Mouse (Mus musculus) liver, embryonic 15.5 days (tissue): Measurements from ENCODE around the gene Cdyl2. TPM values are rescaled to one million over a fixed set of nuclear protein-coding genes. Genes with fewer than 3 reads are reported as not detected.

Source experiments
- ATAC-seq: fragments of 200-750 bp; cut with Nextera tagmentation; 2 replicates; pipeline ENCODE4 v1.8.0; 2017; ENCODE audit warnings: moderate number of reproducible peaks, mild to moderate bottlenecking, moderate library complexity; ENCODE audit not compliant: insufficient read depth
- H3K27ac ChIP-seq: fragments of 300-500 bp; sonication (generic); replicated peaks from 2 replicates; pipeline ENCODE4 v1.5.1; 2015; ENCODE audit warnings: mild to moderate bottlenecking, inconsistent platforms
- H3K27me3 ChIP-seq: fragments of 300-500 bp; sonication (generic); 2 replicates; pipeline ENCODE4 v1.6.1; 2015; ENCODE audit warnings: mild to moderate bottlenecking, inconsistent platforms
- H3K36me3 ChIP-seq: fragments of 300-500 bp; sonication (generic); replicated peaks from 2 replicates; pipeline ENCODE4 v1.6.1; 2015; ENCODE audit warnings: moderate library complexity, mild to moderate bottlenecking, inconsistent platforms
- H3K4me1 ChIP-seq: fragments of 300-500 bp; sonication (generic); replicated peaks from 2 replicates; pipeline ENCODE4 v1.6.1; 2015; ENCODE audit warnings: inconsistent platforms
- H3K4me2 ChIP-seq: fragments of 300-500 bp; sonication (generic); 2 replicates; pipeline ENCODE4 v1.6.1; 2015; ENCODE audit warnings: moderate library complexity, mild to moderate bottlenecking, inconsistent platforms
- H3K4me3 ChIP-seq: fragments of 300-500 bp; sonication (generic); replicated peaks from 2 replicates; pipeline ENCODE4 v1.5.1; 2015; ENCODE audit warnings: mild to moderate bottlenecking, inconsistent platforms
- H3K9ac ChIP-seq: fragments of 300-500 bp; sonication (generic); 2 replicates; pipeline ENCODE4 v1.6.1; 2015; ENCODE audit warnings: moderate library complexity, mild to moderate bottlenecking, inconsistent platforms
- H3K9me3 ChIP-seq: fragments of 300-500 bp; sonication (generic); replicated peaks from 2 replicates; pipeline ENCODE4 v1.6.1; 2016; ENCODE audit warnings: inconsistent platforms
- WGBS: fragments of 180-500 bp; shearing (Covaris S2); methylation state at CpG from one replicate; pipeline ENCODE4 v1.1.7; 2015; ENCODE audit warnings: mixed read lengths; ENCODE audit not compliant: insufficient replicate concordance; 5-methylcytosine and 5-hydroxymethylcytosine counted together
- polyA plus RNA-seq: library from polyadenylated mRNA; unstranded; fragments of >200 nt; fragmentation: Nextera tagmentation; extraction: Ambion mirVana; gene quantifications from 2 replicates; pipeline ENCODE4 v1.2.1, GENCODE M21; 2015

The Cdyl2 gene
- polyA plus RNA-seq, 1 experiment from 2014 or later: 1.7 TPM

DNA sequence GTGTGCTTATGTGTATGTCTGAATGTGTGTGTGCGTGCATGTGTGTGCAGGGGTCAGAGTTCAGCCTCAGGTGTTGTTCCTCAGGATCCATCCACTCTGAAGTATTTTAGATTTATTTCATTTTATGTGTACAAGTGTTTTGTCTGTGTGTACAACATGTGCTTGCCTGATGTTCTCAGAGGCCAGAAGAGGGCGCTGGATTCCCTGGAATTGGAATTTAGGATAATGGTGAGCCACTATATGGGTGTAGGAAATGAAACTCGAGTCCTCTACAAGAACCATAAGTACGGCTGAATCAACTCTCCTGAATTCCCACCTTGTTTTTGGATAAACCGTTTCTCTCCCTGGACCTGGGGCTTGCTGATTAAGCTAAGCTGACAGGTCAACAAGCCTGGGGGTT is 61.2 kb downstream of the Cdyl2 start:
- Histone ChIP-seq H3K9ac (no peak overlapping the region), H3K4me2 (no peak overlapping the region), H3K36me3 (no peaks in the 10 kb centered on the region), H3K9me3 (peaks cover 10% of the 10 kb centered on the region; the same call in 1 of the 2 replicates), H3K4me1 (no peaks in the 10 kb centered on the region), H3K27me3 (no peaks in the 10 kb centered on the region), H3K4me3 (no peak overlapping the region), H3K27ac (no peak overlapping the region)
- WGBS: 54% methylated on average over 5 of the region's 5 CpGs
- no peak for ATAC-seq

DNA sequence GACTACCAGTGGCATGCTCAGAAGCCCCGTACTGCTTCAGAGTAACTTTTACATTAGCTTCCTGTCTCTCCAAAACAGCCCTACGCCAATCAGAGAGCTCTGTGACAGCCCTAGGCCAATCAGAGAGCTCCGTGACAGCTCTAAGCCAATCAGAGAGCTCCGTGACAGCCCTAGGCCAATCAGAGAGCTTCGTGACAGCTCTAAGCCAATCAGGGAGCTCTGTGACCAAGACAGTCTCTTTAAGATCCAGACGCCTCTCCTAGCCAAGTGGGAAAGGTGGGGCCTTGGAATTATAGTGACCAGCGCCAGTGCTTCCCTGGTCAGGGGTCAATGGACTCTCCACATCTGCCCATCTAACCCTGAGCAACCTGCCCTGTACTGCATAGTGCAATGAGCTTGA is 62.2 kb downstream of the Cdyl2 start:
- Histone ChIP-seq H3K4me3 (no peak overlapping the region), H3K4me2 (no peak overlapping the region), H3K27me3 (no peaks in the 10 kb centered on the region), H3K9me3 (peaks cover 10% of the 10 kb centered on the region; the same call in 1 of the 2 replicates), H3K36me3 (no peaks in the 10 kb centered on the region), H3K4me1 (no peaks in the 10 kb centered on the region), H3K27ac (no peak overlapping the region), H3K9ac (no peak overlapping the region)
- WGBS: 71% methylated on average over 7 of the region's 7 CpGs
- no peak for ATAC-seq

DNA sequence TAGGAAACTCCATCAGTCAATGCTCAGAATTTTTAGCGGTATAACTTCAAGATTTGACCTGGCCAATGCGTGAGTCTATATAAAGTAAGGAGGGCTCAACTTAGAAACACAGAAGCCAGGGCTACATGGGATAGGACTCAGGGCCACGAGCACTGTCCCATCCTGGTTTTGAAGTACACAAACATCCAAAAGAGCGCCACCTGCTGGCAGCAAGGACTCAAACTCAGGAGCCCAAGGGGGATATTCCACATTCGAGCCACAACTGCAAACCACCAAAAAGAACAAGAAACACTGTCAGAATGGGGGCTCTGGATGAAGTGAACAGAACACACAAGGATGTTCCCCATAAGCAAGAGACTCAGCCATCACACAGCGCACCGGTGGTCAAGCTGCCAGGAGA is 63.8 kb downstream of the Cdyl2 start:
- Histone ChIP-seq H3K9me3 (peaks cover 10% of the 10 kb centered on the region; the same call in 1 of the 2 replicates), H3K36me3 (no peaks in the 10 kb centered on the region), H3K9ac (no peak overlapping the region), H3K4me2 (no peak overlapping the region), H3K27ac (no peak overlapping the region), H3K4me3 (no peak overlapping the region), H3K27me3 (no peaks in the 10 kb centered on the region), H3K4me1 (no peaks in the 10 kb centered on the region)
- WGBS: 81% methylated on average over 7 of the region's 7 CpGs
- ATAC-seq: no peak

DNA sequence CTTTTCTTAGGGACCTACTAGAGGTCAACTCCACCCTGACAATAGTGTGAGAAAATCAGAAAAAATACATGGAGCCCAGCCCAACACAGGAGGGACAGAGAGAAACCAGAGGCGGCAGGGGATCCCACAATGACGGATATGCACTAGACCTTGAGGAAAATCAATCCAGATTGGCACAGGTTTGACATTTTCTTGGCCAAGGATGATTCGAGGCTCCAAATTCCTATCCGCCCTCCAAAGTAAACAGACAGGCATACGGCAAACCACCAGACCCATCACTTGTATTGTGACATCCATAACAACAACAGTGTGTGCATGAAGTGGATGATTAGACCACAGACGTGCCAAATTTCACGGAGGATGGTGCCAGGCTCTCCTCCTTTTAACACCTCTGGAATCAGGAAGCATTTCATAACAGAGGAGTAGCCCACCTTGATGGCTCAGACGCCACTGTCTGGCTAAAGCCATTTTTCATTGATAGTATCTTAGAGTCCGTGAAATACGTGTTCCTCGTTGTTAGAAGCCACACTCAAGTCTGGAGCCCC is 65.9 kb downstream of the Cdyl2 start:
- WGBS: 75% methylated on average over 11 of the region's 11 CpGs
- Histone ChIP-seq H3K9ac (no peak overlapping the region), H3K9me3 (peaks cover 10% of the 10 kb centered on the region; the same call in 1 of the 2 replicates), H3K36me3 (no peaks in the 10 kb centered on the region), H3K27me3 (no peaks in the 10 kb centered on the region), H3K4me1 (no peaks in the 10 kb centered on the region), H3K4me3 (no peak overlapping the region), H3K27ac (no peak overlapping the region), H3K4me2 (no peak overlapping the region)
- ATAC-seq: no peak

DNA sequence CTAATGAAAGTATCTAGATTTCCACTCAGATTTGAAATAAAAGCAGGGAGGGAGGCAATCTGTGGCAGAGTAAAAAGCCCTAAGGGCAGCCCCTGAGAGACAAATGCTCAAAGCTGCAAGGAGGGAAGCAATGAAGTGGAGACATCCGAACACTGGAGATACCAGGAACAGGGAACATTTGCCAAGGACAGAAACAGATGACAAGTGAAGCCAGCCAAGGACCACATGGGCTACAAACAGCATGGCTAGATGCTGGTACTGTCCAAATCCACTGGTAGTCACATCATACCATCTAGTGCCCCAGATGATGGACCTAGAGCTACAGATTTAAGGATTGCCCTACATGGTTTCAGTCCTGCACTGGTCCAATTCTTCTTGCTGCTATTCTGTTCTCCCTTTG is 71.3 kb downstream of the Cdyl2 start:
- no peaks in the 10 kb centered on the region for H3K4me1 ChIP-seq
- no peak for ATAC-seq
- 50% methylated on average over 1 of the region's 1 CpGs for WGBS
- H3K9ac ChIP-seq: no peak overlapping the region
- H3K4me3 ChIP-seq: no peak overlapping the region
- no peaks in the 10 kb centered on the region for H3K36me3 ChIP-seq
- no peaks in the 10 kb centered on the region for H3K27me3 ChIP-seq
- no peak overlapping the region for H3K27ac ChIP-seq
- H3K4me2 ChIP-seq: no peak overlapping the region
- H3K9me3 ChIP-seq: no peaks in the 10 kb centered on the region

DNA sequence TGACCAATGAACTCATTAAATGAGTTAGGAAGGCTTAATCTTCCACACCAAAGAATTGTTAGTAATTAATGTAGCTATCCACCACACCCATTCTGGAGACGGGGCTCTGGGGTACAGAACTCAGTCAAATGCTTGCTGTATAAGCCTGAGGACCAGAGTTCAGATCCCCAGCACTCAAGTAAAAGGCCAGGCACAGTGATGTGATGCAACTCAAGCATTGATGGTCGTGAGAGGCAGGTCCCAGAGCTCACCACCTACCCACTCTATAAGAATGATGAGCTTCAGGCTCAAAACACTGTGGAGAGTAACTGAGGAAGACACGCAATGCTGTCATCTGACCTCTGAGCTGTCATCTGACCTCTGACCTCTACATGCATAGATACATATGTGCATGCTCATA is 76.0 kb downstream of the Cdyl2 start:
- WGBS: 57% methylated on average over 3 of the region's 3 CpGs
- no peaks in the 10 kb centered on the region for H3K4me1 ChIP-seq

DNA sequence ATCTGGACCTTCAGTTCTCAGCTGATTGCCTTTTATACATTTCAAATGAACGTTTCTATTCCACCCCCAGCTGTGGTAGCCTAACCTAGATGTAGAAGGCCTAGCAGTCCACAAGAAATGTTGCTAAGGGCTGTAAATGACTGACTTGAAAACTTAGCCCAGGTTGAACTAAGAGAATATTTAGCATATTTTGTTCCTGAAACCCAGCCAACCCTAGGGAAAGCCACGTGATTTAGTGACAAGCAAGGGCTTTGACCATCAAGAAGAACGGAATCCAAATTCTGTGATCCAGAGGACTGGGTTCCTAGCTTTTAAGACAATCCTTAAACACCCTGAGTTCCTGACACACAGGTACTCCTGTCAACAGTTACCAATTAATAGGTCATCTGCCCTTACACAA is 77.9 kb downstream of the Cdyl2 start:
- no peak overlapping the region for H3K27ac ChIP-seq
- H3K9me3 ChIP-seq: no peaks in the 10 kb centered on the region
- H3K4me2 ChIP-seq: no peak overlapping the region
- ATAC-seq: no peak
- no peak overlapping the region for H3K4me3 ChIP-seq
- no peaks in the 10 kb centered on the region for H3K36me3 ChIP-seq
- H3K27me3 ChIP-seq: no peaks in the 10 kb centered on the region
- 54% methylated on average over 3 of the region's 3 CpGs for WGBS
- H3K9ac ChIP-seq: no peak overlapping the region
- no peaks in the 10 kb centered on the region for H3K4me1 ChIP-seq

More for the DNA sequence above, 76.0 kb downstream of the Cdyl2 start:
- Histone ChIP-seq H3K27ac (no peak overlapping the region), H3K9me3 (no peaks in the 10 kb centered on the region), H3K27me3 (no peaks in the 10 kb centered on the region), H3K4me2 (no peak overlapping the region), H3K9ac (no peak overlapping the region), H3K36me3 (no peaks in the 10 kb centered on the region), H3K4me3 (no peak overlapping the region)
- ATAC-seq: no peak

DNA sequence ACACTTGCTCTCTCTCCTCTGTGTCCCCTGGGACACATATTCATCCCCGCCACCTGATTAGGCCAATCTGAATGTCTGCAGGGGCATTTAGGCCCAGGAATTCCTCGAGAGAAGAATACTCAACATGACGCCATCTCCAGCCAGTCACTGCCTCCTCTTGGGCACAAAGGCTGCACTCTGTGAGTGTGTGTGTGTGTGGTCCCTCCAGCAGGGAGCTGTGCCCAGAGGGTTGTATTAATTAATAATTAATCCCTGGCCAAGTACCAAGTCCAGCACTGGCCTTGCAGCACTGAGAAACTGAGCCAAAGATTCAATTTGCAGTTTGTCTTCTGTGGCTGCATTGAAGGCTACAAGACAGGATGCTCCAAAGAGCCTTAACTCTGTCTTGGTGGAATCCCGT is 79.8 kb downstream of the Cdyl2 start:
- Histone ChIP-seq H3K27ac (no peak overlapping the region), H3K4me1 (no peaks in the 10 kb centered on the region), H3K4me2 (no peak overlapping the region), H3K4me3 (no peak overlapping the region), H3K9ac (no peak overlapping the region), H3K27me3 (no peaks in the 10 kb centered on the region), H3K9me3 (no peaks in the 10 kb centered on the region), H3K36me3 (no peaks in the 10 kb centered on the region)
- 61% methylated on average over 4 of the region's 4 CpGs for WGBS
- ATAC-seq: no peak

DNA sequence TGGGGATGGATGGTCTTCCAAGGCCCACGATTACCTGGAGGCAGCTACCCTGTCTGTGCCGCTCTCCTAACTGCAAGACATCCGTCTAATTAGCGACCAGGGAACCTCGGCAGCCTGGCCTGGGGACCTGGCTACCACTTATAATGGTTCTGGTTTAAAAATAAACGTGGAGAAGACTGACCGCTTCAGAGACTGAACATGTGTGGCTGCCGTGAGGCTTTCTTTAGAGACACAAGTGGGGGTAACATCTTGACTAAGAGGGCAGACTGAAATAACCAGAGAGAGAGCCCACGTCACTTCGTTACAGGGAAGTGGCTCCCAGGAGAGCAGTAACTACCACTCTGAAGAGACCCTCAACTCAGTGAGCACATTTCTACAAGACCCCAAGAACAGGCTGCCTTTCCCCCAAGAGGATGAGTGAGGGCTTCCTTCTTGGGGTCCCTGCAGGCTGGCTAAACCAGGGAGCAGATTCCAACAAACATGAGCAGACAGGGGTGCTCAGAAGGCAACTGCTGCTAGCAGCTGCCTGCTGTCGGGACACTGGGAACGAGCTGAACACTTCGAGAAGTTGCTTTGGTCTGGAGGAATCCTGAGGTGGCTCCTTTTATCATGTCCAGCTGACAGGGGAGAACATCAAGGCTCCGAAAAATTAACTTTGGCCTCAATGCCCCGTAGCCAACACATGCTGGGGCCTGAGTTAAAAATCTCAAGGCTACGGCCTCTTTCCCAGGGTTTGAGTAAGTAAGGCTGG is 82.6 kb downstream of the Cdyl2 start:
- Histone ChIP-seq H3K27me3 (no peaks in the 10 kb centered on the region), H3K27ac (no peak overlapping the region), H3K36me3 (no peaks in the 10 kb centered on the region), H3K4me2 (no peak overlapping the region), H3K4me1 (no peaks in the 10 kb centered on the region), H3K9ac (no peak overlapping the region), H3K9me3 (no peaks in the 10 kb centered on the region), H3K4me3 (no peak overlapping the region)
- no peak for ATAC-seq
- WGBS: 68% methylated on average over 16 of the region's 16 CpGs

DNA sequence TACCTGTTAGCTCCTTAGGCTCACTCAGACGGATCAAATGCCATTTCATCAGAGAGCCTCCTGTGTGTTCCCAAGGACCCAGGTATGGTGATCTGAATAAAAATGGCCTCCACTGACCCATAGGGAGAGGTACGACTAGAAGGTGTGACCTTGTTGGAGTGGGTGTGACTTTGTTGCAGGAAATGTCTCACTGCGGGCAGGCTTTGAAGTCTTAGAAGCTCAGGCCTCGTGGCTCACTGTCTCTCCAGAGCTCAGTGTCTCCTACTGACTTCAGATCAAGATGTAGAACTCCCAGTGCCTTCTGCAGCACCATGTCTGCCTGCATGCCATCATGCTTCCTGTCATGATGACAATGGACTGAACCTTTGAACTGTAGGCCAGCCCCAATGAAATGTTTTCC is 87.4 kb downstream of the Cdyl2 start:
- H3K4me3 ChIP-seq: no peak overlapping the region
- H3K4me1 ChIP-seq: no peaks in the 10 kb centered on the region
- no peaks in the 10 kb centered on the region for H3K27me3 ChIP-seq
- H3K9ac ChIP-seq: no peak overlapping the region
- H3K27ac ChIP-seq: no peak overlapping the region
- H3K36me3 ChIP-seq: no peaks in the 10 kb centered on the region
- no peak for ATAC-seq
- 57% methylated on average over 4 of the region's 4 CpGs for WGBS
- H3K4me2 ChIP-seq: no peak overlapping the region
- no peaks in the 10 kb centered on the region for H3K9me3 ChIP-seq

DNA sequence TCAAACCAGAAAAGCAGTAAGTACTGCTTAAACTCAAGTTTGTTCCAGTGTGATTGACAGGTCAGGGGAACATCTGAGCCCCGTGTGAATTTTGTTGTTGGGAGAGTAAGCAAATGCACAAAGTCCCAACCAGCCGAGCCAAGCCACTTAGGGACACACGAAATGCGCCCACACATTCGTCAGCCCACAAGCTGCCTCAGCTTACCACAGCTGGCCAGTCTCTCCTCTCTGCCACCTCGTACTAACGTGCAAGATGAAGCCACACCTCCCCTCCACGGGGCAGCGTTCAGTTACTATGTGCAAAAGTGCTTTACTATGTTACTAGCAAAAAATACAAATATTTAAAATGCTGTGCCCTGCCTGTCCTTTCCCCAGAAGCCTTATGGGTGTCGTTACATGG is 91.9 kb downstream of the Cdyl2 start:
- H3K27ac ChIP-seq: no peak overlapping the region
- no peak overlapping the region for H3K4me2 ChIP-seq
- no peak overlapping the region for H3K9ac ChIP-seq
- no peaks in the 10 kb centered on the region for H3K36me3 ChIP-seq
- H3K4me3 ChIP-seq: no peak overlapping the region
- no peaks in the 10 kb centered on the region for H3K9me3 ChIP-seq
- no peaks in the 10 kb centered on the region for H3K27me3 ChIP-seq
- ATAC-seq: no peak
- no peaks in the 10 kb centered on the region for H3K4me1 ChIP-seq
- 70% methylated on average over 10 of the region's 10 CpGs for WGBS

DNA sequence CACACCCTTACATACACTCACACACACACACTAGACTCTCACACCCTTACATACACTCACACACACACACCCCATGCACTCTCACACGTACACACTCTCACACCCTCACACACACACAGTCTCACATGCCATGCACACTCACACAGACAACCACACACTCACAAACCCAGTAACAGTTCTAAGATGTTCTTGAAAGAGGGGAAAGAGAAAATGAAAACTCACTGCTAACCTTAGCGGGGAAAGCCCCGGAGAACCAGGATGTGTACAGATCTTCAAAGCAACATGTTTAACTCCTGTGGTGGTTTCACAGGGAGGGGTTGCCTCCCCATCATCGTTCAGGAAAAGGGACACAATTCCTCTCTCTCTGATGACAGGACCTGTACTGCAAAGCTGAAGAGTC is 94.8 kb downstream of the Cdyl2 start:
- H3K27ac ChIP-seq: no peak overlapping the region
- ATAC-seq: no peak
- H3K4me3 ChIP-seq: no peak overlapping the region
- H3K9me3 ChIP-seq: no peaks in the 10 kb centered on the region
- WGBS: 65% methylated on average over 4 of the region's 4 CpGs
- no peaks in the 10 kb centered on the region for H3K27me3 ChIP-seq
- H3K36me3 ChIP-seq: no peaks in the 10 kb centered on the region
- no peaks in the 10 kb centered on the region; the same call in 1 of the 2 replicates for H3K4me1 ChIP-seq
- no peak overlapping the region for H3K9ac ChIP-seq
- H3K4me2 ChIP-seq: no peak overlapping the region
